Mouse (Mus musculus) left cerebral cortex, adult 18-20 months (tissue): ENCODE measurements at regions not wholly inside any gene's neighbourhood (a gene's known extent, or its start where the extent isn't known, plus 50 kb on each side); places are given as distances from the start of the nearest gene placed in this dataset.

ENCODE experiments used
- DNase-seq, 2 experiments: peaks; one replicate each; pipeline ENCODE4 v3.0.0; 2021 to 2022; ENCODE audit warnings: low spot score in 2 of 2, mixed read lengths in 1 of 2

DNA sequence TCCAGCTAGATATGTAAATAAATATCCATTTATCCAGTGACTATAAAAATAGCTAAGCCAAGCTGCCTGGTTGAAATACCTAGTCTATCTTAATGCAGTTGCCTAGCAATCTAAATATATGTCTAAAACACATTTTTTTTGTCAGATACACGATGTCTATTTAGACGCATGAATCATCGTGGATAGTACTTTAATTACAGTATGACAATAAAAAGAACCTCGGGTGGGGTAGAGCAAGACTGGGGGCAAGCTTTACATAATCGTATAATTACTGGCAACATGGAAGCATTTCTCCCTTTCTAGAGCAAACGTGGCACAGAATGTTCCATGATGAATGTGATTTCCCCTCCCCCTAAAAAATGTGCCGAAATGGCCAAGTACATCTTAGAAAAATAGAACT, 180.4 kb downstream of the Gm19935 start:
- no peak for DNase-seq

DNA sequence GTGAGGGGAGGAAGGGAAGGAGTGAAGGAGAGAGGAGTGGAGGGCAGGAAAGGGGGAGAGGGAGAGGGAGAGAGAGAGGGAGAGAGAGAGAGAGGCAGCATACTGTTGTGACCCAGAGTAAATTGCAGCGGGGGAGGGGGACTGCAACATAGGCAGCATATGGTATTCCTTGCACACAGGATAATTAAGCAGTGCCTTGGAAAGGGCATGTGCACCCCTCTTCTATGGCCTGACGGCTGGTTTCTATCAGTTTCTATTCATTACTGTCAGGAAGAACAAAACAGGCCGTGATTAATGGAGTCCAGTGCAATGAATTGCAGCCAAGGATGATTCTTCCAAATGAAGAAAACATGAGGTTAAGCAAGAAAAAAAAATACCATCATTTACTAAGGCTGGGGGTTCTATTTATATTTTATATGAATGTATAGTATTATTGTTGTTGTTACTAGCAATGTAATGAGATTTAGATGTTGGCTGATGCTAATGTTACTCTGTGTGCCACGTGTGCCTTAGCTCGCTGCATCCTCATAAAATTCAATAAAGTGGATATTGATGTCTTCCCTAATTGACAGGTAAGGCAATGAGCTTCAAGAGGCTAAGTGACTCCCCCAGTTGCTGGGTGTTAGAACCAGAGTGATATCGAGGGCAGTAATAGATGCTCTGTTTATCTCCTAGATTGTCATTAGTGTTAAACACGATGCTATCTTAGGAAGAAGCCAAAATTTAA, 181.3 kb downstream of the Gm19935 start:
- no peak for DNase-seq

DNA sequence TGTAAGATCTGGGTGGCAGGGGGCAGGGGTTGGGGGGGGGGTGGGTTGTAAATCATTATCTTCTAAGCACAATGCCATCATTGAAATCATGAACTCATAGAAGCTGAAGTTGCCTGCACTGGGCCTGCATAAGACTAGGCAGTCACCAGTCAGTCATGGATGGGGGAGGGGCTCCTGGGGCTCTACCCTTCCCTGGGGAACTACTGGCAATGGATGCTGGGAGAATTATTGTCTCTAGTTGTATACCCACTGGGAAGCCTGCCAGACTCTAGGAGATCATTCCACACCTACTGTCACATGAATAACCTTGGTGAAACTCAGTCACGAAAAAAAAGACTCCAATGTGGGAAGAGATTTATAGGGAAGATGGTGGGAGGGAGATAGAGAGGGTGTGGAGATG, 186.4 kb downstream of the Gm19935 start:
- DNase-seq, result no peak

DNA sequence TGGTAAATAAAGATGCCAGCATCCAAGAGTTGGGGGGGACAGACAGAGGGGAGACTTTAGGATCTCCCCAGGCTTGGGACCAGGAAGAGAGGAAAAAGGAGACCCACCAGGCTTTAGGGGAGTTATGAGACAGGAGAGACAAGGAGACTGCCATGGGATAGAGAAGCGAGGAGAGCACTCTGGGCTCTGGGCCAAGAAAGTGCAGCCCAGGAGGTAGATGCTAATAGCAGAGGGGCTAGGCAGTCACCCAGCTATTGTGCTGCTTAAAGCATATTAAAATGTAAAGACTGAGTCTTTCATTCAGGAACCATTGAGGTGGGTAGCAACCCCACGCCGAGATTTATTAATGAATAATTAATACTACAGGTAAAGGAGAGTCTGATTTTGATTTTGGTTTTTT, 208.8 kb downstream of the Gm19935 start:
- no peak for DNase-seq

DNA sequence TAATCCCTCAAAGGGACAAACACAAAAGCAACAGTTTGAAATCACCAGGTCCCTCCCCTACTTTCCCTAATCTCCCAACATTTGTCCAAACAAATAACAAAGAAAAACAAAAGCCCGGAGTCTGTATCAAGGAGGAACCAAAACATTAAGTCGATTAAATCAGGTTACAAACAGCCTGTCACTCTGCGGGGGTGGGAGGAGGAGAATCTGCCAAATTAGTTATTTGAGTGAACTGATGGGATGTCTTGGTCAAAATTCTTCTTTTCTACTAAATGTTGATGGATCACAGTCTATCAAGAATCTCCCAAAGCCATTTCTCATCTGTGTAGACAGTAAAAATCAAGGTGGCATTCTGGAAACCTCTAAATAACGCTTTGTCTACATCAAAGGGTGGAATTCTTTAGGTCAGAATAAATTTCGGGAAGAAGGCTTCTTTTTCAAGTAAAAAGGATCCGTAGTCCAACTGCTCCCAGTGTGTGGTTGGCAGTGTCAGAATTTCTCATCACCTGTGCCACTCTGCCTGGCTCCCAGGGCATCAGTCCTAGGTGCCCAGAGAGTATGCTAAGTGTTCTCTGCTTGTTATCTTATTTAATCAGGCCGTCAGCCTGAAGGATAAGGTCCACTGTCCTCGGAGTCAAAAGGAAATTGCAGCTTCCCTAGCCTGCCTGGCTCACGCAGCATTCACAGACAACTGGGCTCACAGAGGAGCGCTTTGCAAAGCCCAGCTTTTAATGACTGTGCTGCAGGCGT, 216.1 kb downstream of the Gm19935 start:
- DNase-seq, result no peak

DNA sequence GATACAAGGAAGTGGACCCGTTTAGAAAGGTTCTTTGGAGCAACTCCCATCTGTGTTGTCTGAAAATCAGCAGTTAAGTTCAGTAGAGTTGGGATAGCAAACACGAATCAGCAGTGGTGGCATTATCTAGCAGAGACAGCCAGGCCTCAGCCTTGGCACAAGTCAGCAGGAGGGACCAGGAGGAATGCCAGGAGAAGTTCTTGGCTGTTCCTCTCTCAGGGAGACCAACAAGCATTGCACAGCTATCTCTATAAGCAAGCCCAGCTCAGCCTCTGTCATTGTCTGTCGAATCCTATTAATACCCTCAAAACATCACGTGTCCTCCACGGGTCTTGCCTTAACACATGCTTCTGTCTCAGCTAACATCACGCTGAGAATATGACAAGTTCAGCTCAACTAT, 219.8 kb downstream of the Gm19935 start:
- DNase-seq, result no peak

DNA sequence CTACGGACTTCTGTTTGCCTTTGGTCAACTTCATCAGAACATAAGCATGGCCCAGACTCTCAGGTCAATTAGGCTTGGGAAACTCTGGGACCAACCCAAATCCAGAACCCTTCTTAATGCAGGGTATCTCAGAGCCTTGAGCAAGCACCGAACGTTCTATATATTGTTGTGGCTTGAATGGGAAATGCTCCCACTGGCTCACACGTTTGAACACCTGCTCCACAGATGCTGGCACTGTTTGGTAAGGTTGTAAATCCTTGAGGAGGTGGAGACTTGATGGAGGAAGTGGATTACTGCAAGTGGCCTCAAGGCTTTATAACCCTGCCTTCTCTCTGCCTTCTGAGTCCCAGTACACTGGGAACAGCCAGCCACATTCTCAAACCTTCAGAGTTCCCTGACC, 231.3 kb upstream of the Tox3 start:
- no peak for DNase-seq

DNA sequence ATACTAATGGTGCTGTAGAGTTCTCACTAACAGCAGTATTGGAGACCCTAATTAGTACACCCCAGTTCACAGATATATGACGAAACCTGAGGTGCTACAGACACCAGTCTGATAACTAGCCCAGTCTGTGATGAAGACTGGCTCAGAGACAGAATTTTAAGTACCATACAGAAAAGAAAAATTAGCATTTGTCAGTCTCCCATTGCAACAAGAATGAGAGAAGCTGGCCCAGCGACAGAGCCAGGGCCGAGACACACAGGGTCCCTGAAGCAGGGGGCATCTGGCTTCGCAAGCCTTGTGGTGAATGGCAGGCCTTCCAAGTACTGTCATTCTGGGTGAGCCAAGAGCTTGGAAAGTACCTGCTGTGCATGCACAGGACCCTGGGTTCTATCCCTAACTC, 228.8 kb upstream of the Tox3 start:
- DNase-seq, result no peak

DNA sequence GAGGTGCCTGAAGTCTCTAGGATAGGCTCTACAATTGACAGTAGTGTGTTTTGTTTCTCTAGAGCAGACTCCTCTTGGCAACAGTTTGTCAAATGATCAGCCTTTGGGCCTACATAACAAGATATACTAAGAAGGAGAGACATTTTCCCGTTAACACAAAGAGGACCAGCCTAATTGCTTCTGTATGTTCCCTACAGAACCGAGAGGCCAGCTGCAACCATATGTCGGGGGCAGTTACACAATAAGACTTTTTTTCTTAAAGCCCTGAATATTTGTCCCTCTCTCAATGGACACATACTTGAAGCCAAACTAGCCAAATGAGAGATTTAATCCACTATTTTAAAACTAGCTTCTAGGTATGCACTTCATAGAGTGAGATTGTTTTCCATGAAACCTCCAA, 226.5 kb upstream of the Tox3 start:
- DNase-seq, result no peak

DNA sequence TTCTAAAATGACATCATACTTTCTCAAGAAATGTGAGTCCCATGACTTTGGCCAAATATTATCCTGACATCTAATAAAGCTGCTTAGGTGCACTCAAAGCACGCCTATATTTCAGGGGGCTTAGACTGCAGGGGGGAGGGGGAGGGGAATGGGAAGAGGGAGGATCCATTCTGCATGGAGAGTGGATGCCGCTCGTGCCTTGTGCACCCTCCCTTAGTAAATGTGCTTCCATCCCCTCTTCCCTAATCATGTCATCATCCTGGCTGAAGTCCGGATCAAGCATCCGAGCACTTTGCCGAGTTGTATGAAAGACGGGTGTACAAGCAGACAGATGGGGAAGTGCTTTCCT, 207.9 kb upstream of the Tox3 start:
- DNase-seq, result no peak

DNA sequence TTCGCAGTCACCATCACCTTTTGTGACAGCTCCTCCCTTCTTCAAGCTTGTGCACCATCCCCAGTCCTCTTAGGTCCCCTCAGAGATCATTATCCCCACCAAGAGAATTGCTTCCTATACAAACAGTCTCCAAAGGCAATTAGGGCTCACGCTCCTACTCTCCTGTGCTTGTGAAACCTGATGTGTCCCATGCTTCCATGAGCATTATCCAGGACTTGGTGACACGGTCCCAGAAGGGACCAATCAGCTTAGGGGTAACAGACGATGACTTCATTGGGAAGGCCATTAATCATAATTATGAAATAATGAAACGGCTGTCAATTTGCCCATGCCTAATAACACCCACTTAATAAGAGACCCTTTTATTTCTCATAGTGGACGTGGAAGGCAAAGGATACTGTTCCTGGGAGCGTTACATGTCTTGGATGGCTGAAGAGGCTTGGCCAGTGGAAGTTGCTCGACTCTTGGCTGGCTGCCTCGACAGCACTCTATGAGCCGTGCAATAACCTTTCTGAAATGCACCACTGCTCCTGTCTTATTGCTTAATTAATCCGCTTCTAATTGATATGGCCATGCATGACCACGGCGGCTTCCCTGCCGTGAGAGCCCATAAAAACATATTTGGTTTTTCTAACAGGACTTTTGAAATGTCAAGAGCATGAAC, 207.4 kb upstream of the Tox3 start:
- no peak for DNase-seq

DNA sequence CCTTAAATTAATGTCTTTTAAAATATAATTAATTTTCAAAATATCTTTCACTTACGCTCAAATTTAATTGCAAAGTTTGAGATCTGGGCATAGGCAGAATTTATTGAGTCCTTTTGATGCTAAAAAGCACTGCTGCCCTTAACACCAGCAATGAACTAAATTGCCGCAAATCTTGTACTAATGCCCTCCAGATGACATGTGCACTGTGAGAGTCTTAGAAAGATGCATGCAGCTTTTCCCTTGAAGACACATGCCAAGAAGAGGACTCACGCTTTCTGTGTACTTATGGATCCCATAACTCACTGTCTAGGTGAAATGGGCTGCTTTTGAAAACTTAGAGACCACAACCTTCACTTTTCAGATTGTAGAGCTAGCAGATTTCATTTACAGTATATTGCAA, 199.1 kb upstream of the Tox3 start:
- no peak for DNase-seq

DNA sequence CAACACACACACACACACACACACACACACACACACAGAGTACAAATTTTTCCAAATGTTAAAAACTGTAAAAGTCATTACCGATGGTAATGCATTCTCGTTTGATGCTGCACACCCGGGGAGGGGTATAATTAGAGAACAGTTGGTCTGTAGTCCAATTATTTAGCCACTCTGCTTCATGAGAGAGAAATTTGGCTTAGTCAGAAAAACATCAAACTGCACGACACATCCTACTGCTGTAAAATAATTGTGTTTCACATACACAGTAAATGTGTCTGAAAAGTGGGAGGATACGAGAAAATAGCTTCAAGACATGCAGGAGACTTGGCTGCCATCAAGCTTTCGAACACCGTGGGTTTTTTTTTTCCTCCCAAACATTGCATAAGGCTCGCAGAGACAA, 194.5 kb upstream of the Tox3 start:
- peak in 1 of 2 experiments; percentile 39 for DNase-seq

DNA sequence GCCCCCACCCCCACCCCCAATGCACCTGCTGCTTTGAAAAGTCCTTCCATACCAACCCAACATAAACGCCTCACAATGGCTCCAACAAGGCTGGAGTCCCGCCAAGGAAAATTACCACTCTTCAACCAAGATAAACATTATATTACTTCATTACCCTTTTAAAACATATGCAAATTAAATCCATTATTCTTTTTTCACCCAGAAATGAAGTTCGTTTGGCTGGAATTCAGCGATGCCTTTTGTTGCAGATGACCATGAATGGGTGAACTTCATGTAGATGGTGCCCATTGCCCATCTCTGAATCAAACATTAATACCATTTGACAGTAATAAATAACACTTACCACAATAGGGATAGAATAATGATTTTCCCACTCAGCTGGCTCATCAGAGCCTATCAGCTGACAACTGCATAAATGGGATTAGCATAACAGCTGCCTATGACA, 188.1 kb upstream of the Tox3 start:
- DNase-seq, result no peak

DNA sequence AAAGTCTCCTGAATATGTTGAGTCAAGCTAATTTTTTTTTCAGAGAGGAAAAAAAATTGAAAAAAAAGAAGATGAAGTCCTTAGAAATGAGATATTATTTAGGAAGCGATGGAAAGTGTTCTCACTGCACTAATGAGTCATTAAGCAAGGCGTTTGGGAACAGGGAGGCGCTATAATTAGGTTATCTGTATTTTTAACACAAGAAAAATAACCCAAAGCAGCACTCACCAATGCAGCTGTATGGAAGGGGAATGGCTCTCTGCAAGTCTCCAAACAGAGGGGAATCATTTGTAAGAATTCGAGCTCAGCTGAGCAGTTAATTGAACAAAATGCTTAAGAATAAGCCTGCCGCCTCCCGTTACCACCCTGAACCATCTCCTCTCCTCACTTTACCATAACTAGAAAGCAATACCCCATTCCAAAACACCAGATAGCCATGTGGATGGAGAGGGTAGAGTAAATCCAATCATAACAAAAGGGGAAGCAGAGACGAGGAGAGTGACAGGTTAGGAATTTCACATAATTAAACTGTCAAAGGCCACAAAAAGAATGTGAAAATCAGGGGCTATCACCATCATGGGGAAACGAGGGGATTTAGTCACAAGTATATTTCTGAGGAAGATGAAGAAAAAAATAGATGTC, 187.5 kb upstream of the Tox3 start:
- DNase-seq, result no peak

DNA sequence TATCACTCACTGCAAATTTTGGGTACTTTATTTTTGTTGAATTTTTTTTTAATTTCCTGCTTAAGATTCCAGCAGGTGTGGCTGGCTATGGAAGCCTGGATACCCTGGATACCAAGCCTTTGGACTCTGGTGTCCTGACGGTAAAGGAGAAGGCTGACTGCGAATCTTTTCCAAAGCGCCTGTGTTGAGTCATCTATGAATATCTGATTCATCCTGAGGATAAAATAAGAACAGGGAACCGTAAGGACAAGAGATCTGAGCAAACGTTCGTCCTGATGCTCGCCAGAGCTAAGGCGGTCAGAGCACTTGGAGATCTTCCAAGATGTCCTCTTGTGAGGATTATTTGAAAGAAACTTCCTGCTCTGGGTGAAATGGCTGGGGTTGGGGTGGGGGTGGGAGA, 173.2 kb upstream of the Tox3 start:
- DNase-seq, result no peak

DNA sequence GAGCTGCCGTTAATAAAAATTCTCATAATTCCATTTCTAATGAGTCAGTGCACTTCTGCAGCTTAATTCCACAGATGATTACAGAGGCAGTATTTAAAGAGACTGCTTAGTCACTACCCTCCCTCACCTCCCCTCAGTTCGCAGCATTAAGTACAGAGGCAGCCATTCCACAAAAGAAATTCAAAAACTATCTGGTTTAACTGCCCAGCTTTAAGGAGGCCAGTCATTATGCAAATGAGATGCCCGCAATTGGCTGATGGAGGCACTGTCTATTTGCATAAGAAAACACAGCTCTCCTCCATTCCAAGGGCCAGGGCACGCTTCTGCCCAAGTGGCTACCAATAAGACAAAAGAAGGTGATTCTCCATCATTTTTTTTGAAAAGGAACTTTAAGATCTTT, 172.0 kb upstream of the Tox3 start:
- no peak for DNase-seq

DNA sequence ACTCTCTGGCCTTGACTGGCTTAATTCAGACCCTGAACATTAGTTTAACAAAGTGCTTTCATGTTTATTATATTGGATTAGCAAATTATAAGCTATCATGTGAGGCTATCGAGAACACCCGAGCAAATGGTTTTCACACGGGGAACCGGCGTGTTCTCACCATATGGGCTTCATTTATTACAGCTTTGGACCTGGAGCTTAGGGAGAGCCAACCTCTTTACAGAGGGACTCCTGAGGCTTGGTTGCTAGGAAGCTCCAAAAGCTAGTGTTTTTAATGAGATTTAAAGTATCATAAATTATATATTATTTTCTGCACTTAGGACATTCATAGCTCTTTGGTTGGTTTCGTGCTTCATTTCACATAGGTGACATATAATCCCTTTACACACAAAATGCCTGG, 171.4 kb upstream of the Tox3 start:
- DNase-seq, result no peak

DNA sequence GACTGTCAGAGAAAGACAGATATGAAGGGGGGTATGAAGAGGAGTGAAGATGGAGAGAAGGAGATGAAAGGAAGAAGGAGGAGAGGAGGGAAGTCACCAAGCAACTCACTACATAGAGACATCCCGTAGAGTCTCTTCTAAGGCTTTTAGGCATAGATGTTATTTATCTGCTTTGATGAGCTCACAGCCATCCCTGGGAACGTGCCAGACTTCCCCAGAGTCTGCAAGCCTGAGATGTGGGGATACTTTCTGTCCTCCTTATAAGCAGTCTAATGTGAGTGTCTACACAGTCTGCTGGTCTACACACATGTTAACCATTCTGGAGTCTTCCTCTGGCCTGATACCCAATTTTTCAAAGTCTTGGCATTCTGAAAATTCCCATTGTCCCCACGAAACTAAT, 166.0 kb upstream of the Tox3 start:
- no peak for DNase-seq

DNA sequence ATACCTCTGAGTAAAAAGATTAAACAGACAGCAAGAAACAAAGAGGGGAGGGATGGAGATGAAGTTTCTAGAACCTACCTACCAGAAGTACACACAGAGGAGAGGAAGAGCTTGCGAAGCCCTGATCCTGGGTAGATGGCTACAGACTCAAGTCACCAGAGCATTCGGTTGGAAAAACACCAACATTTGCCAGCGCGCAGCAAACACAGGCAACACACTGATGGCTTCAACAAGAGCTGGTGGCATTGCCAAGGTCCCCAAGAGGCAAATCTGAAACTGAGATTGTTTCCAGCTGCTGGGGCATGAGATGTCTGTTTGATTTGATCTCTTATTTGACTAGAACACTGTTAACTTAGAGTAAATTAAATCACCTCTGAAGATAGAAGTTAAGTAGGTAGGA, 165.5 kb upstream of the Tox3 start:
- DNase-seq, result no peak

DNA sequence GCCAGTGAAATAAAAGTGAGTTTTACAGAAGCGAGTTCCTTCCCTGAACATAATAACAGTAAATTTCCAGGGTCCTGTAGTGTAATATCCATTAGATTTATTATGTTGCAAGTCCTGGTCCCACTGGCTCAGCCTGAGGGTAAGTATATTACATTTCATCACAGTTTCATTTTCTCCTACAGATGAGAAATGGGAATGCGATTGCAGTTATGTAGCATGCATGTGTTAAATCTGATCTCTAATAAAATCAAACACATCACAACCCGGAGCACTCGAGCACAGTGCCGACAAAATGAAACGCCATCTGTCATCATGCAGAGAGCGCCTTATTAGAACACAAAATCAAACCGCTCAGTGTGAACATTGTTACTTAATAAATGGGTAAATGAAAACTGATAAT, 165.0 kb upstream of the Tox3 start:
- no peak for DNase-seq

DNA sequence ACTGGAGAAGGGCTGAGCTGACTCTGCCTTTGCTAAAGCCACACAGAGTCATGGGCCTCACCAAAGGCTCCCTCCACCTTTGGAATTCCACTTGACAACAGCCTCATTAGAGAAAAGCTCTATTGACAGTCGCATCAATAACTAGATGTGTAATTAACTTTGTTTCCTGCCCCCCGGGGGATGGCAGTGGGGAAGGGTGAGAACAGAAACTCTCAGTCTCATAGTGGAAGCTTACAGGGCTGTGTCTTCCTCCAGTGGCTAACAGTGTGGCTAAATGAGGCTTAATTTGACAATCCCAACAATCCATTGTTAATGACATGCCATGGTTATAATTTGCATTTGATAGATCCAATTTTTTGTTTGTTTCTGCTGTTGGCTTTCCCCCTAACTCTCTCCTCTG, 164.5 kb upstream of the Tox3 start:
- no peak for DNase-seq
